Mouse (Mus musculus) spleen, adult 10 weeks (tissue): ENCODE results near the gene Olfr1133. TPM values are rescaled to one million over a fixed set of nuclear protein-coding genes. Genes with fewer than 3 reads are reported as not detected.

Source experiments
- polyA plus RNA-seq: library from polyadenylated mRNA; stranded (reverse); fragments of 350-450 nt; fragmentation: Illumina TruSeq; extraction: RNeasy Lipid Tissue Mini Kit (QIAGEN cat#74804); gene quantifications from one replicate; pipeline ENCODE4 v1.2.3, GENCODE M21; 2015; ENCODE audit warnings: low replicate concordance; ENCODE audit not compliant: insufficient read depth

Olfr1133 gene
- polyA plus RNA-seq: not detected

GRCm38 (mm10) chr2:87647274-87647673 is at the start of gene Olfr1133:
Olfr1133 (minus strand) TSS chr2:87647374.

DNA sequence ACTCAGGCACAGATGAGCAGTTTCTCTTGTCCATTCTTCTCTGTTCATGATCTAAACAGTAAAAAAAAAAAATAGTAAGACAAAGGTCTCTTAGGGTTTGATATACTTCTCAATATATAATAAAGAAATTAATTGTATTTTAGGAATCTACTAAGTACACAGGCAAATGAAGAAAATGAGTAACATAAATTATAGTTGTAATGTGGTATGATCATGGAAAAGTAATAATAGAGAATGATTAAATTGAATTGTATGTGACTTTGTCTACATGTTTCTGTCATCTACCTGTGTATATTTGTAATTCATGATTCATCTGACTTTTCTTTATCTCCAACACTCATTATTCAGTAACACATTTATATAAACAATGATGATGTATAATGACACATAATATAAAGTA is 46.7 kb upstream of the Olfr1133 start, which contains the start of gene Olfr1136:
Olfr1136 (minus strand) TSS at position 101 of the 400 bp plus-strand sequence.

GRCm38 (mm10) chr2:87673564-87673963 is 26.4 kb upstream of the Olfr1133 start, which contains the start of gene Olfr1135:
Olfr1135 (minus strand) TSS chr2:87673664.

DNA sequence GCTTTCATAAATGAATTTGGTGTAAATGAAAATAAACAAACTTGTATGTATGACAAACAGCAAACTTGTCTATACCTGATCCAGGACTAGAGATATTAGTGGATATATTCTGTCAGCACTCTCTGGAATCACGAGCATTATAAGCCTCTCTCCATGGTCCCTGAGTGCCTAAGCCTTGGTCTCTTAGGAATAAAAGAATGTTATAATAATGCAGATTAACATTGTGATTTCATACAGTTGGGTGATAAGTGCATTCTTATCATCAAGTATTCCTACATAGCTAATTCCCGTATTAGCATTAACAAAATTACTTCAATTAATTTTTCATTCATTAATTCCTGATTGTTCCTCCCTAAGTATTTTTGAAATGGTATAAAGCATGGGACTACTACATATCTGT is 11.2 kb upstream of the Olfr1133 start, which contains the start of gene Olfr1134:
Olfr1134 (minus strand) TSS at position 101 of the 400 bp plus-strand sequence.

DNA sequence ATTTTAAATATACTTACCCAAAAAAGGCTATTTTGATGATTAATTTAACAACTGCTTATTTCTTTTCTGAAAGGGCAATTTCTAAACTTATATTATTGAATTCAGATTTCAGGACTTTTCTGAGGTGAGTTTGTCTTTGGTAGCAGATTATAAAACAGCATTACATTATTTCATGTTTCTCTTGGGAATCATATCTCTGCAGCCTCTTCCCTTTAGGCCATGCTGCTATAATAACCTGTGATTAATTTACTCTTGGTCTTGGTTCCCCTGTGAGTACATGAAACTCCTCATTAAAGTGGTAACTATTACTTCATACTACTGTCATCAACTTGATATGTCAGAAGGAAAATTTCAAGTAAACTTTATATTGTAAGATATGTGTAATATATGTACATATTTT is 9.7 kb downstream of the Olfr1133 start, which contains the start of gene Olfr1132:
Olfr1132 (minus strand) TSS at position 101 of the 400 bp plus-strand sequence.

GRCm38 (mm10) chr2:87626804-87627203 is 20.4 kb downstream of the Olfr1133 start, which contains the start of gene Olfr1131:
Olfr1131 (plus strand) TSS chr2:87627104.

DNA sequence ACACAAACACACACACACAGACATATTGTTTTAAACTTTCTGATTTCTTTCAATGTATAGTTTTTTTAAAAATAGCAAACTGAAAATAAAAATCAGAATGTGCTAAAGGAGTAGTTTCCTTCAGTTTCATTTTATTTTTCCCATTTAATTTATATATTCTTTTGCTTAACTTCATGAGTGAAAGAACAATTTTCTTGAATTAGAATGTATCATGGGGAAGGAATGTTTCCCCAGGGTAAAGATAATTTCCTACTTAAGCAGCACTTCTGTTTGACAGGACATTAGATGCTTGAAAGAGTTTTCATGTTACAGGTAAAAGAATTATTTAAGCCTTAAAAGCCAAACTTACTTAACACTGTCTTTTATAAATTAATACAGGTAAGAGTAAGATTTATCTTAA is 41.3 kb downstream of the Olfr1133 start, which contains the start of gene Olfr1130:
Olfr1130 (plus strand) TSS at position 301 of the 400 bp plus-strand sequence.

Other genes starting within 250 kb of the Olfr1133 start
- not detected for gene Olfr1123, start 230.7 kb downstream of the Olfr1133 start, polyA plus RNA-seq
- not detected for gene Olfr1124, start 217.1 kb downstream of the Olfr1133 start, polyA plus RNA-seq
- gene Olfr1126, start 193.4 kb downstream of the Olfr1133 start, polyA plus RNA-seq: not detected
- gene Pramel7, start 150.3 kb downstream of the Olfr1133 start, polyA plus RNA-seq: not detected
- gene Pramel6, start 140.8 kb downstream of the Olfr1133 start, polyA plus RNA-seq: not detected
- not detected for gene Olfr153, start 115.6 kb downstream of the Olfr1133 start, polyA plus RNA-seq
- gene Olfr1128, start 101.8 kb downstream of the Olfr1133 start, polyA plus RNA-seq: not detected
- not detected for gene Olfr1129, start 73.5 kb downstream of the Olfr1133 start, polyA plus RNA-seq
- not detected for gene Olfr1130, start 41.2 kb downstream of the Olfr1133 start, polyA plus RNA-seq
- gene Olfr1131, start 20.3 kb downstream of the Olfr1133 start, polyA plus RNA-seq: not detected
- not detected for gene Olfr1132, start 9.8 kb downstream of the Olfr1133 start, polyA plus RNA-seq
- gene Olfr1134, start 11.1 kb upstream of the Olfr1133 start, polyA plus RNA-seq: not detected
- gene Olfr1135, start 26.3 kb upstream of the Olfr1133 start, polyA plus RNA-seq: not detected
- not detected for gene Olfr1136, start 46.6 kb upstream of the Olfr1133 start, polyA plus RNA-seq
- not detected for gene Olfr1137, start 65.8 kb upstream of the Olfr1133 start, polyA plus RNA-seq
- gene Olfr1138, start 92.6 kb upstream of the Olfr1133 start, polyA plus RNA-seq: not detected
- gene Olfr1140, start 96.4 kb upstream of the Olfr1133 start, polyA plus RNA-seq: not detected
- not detected for gene Olfr1141, start 106.6 kb upstream of the Olfr1133 start, polyA plus RNA-seq
- gene Olfr152, start 132.1 kb upstream of the Olfr1133 start, polyA plus RNA-seq: not detected
- gene Olfr1143, start 153.2 kb upstream of the Olfr1133 start, polyA plus RNA-seq: not detected
- gene Olfr1145, start 162.4 kb upstream of the Olfr1133 start, polyA plus RNA-seq: not detected
- not detected for gene Olfr1148, start 183.2 kb upstream of the Olfr1133 start, polyA plus RNA-seq
- gene Olfr1150-ps1, start 196.6 kb upstream of the Olfr1133 start, polyA plus RNA-seq: not detected
- gene Olfr1151, start 208.5 kb upstream of the Olfr1133 start, polyA plus RNA-seq: not detected
- gene Olfr1152, start 219.1 kb upstream of the Olfr1133 start, polyA plus RNA-seq: not detected
- gene Olfr1153, start 247.6 kb upstream of the Olfr1133 start, polyA plus RNA-seq: not detected